Mouse (Mus musculus) MEL (cell line): ENCODE data around the gene Sept9.

Source experiments
- CTCF ChIP-seq, 3 experiments: IDR thresholded peaks in 2 of 3; conservative IDR thresholded peaks in 1 of 3; 2 replicates each; pipeline ENCODE4 v1.5.1; 2011 to 2012; ENCODE audit warnings: low read length in 3 of 3, low read depth in 2 of 3, mild to moderate bottlenecking in 2 of 3, improper control_type of control experiment in 1 of 3, inconsistent platforms in 1 of 3, mixed read lengths in 1 of 3, moderate library complexity in 1 of 3; ENCODE audit not compliant: control insufficient read depth in 1 of 3, insufficient read depth in 1 of 3, poor library complexity in 1 of 3, severe bottlenecking in 1 of 3
- POLR2A ChIP-seq, 2 experiments: IDR thresholded peaks; 2 replicates each; pipeline ENCODE4 v1.6.1; 2011 to 2012; ENCODE audit warnings: low read length in 2 of 2, mild to moderate bottlenecking in 2 of 2, control low read depth in 1 of 2, improper control_type of control experiment in 1 of 2, low read depth in 1 of 2, moderate library complexity in 1 of 2; ENCODE audit not compliant: control insufficient read depth in 1 of 2, insufficient read depth in 1 of 2, poor library complexity in 1 of 2

DNA sequence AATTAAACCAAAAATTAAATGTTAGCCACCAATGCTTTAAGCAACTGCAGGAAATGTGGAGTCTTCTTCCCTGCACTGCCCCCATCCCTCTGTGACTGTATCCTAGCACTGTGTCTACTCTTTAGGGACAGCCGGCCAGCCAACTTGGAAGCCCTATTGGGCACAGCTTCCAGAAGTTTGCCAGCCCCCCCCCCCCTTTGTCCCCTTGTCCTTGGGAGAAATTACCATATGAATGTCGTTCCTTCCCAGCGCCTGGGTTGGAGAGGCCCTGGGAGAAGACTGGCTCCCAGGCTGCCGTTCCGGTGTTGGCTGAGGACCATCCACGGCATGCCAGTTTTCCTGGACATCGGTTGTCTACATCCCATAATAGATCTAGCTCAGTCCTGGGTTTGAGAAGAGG, 141.8 kb downstream of the Sept9 start:
- TF ChIP-seq CTCF (IDR thresholded peaks at IDR 0.05 in 2 of 3, conservative IDR thresholded peaks at IDR 0.05 in 1 of 3; ENCODE audit: control insufficient read depth in 1 of 3, insufficient read depth in 1 of 3, low read depth in 2 of 3, low read length in 3 of 3, poor library complexity in 1 of 3, severe bottlenecking in 1 of 3) (no peak), POLR2A (IDR thresholded peaks at IDR 0.05; ENCODE audit: control insufficient read depth in 1 of 2, insufficient read depth in 1 of 2, low read depth in 1 of 2, low read length in 2 of 2, poor library complexity in 1 of 2) (no peak)
